Mouse (Mus musculus) cerebellum, postnatal 14 days (tissue): Measurements from ENCODE around the gene Tpst2.

ENCODE experiments used
- DNase-seq, 2 experiments: peaks; one replicate each; pipeline ENCODE4 v3.0.0; 2021; ENCODE audit warnings: mixed read lengths in 2 of 2

Tpst2 gene

DNA sequence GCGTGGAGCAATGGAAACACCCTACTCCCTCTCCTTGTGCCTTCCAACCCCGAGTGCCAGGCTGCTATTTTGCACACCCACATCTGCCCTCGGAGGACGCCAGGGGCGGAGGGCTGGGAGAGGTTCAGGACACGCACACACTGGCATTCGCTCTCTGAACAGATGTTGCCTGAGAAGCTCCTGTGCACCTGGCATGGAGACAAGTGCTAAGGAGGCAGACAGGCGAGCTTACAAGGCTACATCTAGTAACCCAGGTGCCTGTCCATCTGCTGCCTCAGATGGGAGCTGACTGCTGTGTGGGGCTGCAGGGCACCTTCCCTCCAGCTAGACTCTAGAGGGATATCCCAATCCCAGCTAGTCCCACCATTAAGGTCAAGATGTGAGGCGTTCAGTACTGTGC is 20.0 kb upstream of the Tpst2 start:
- DNase-seq = peak; percentile 56 to 59

DNA sequence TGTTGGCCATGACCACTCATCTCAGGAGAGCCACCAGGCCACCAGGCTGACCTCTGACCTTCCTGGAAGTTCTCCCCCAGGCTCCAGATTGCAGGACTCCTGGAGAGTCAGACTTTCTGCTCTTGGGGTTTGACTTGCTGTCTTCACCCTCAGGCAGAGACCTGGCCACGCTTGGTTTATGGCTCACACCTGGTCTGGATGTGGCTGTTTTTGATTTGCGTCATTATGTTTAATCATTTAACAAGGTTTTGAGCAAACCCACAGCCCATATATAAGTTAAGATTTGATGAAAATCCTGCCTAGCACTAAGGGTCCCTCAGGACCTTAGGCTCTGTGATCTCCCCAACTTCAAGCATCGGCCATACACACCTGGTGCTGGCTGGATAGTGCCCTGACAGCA is 18.6 kb upstream of the Tpst2 start:
- DNase-seq = no peak

DNA sequence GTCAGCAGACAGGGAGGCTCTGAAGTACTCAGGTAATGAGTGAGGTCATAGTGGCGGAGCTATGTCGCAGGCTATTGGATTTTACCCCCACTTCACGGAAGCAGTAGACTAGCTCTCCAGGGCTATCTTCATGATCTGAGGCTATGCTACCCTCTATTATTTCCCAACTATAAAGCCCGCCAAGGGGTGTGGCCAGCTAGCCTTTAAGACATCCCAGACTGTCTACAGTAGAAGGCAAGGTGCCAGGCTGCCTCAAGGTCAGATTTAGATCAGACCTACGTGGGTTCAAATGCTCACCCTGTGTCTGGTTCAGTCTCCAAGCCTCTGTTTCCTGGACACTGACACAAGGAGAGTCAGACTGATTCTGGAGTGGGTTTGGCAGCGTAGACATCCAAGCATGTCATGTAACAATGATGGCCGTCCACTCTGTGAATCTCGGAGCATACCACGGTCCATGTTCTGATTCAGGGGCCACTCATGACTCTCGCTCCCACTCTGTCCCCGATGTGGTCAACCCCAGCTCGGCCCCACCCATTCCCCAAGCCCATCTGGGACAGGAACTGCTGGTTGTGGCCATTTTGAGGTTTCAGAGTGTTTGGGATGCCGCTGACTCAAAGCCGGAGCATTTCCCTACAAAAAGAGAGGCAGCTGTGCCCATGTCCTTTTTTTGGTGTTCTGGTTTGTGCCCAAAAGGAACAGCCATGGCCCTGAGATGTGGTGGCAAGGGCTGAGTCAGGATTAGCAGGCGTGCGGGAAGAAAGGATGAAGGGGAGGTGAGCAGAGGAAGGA is 16.4 kb upstream of the Tpst2 start:
- DNase-seq = no peak

- DNase-seq = no peak
Measured at GRCm38 (mm10) chr5:112260818-112261217, 15.7 kb upstream of the Tpst2 start.

DNA sequence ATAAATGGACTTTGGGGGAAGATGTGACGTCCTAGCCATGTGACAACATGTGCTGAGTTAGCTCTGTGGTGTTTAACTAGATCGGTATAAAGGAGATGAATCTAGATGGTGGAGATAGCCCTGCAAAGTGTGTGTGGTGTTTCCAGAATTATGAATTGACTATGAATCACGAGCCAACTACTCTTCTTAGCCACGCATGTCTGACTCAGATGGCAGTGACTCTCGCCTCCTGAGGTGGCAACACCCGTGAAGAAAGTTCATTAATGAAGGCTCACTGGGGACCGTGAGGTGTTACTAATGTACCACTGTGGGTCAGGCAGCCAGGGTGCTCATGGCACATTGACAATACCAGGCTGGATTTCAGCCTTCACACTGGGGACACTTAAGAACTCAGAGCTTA is 12.4 kb upstream of the Tpst2 start:
- DNase-seq = no peak

DNA sequence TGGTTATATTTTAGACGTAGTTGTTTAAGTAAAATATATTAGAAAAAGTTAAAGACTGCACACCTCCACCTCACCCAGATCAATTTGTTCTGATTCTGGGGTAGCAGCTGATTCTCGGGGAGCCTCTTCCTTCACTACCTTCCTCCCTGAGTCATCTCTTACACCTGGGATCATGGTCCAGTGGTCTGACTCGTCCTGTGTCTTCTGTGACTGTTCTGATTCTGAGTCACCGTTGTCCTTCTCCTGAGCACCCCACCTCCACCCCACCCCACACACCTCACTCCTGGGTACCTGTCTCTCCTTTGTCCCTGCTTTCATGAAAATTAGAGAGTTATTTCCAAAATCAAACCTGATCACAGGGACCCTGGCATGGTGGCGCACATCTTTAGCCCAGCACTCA is 11.4 kb upstream of the Tpst2 start:
- DNase-seq = no peak

- DNase-seq = no peak
Measured at GRCm38 (mm10) chr5:112265515-112265914, 11.0 kb upstream of the Tpst2 start.

DNA sequence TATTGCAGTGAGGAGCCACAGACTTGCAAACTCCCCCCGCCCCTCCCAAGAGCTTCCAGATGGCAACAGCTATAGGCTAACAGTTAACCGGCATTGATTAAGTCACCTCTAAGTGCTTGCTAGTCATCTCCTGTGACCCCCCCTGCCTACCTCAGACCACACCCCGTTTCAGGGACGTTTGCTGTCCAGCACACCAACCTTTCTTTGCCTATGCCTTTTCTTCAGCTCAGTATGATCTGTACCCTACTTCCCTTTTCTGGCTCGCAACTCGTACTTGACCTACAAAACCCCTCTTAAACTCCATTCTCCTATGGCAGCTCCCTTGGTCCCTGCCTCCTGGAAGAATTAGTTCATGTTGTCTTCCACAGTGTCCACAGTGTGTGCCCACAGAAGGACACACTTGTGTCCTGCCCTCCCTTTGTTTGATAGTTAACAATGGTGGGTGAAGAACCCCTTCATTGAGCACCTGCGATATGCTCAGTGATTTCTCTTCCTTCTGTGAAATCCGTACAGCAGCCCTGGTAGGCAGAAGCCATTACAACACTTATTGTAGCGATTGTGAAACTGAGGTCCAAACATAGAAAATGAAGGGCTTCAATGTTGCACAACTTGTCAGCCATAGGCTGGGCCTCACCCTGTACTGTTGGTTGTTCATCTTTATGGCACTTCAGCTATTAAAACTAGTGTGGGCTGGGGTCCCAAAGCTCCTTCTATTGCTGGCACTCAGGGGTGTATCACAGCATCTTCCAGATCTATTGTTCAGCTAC is 10.3 kb upstream of the Tpst2 start:
- DNase-seq = no peak

- DNase-seq = peak; percentile 59 to 71
Measured at GRCm38 (mm10) chr5:112270764-112271541, 5.5 kb upstream of the Tpst2 start.

DNA sequence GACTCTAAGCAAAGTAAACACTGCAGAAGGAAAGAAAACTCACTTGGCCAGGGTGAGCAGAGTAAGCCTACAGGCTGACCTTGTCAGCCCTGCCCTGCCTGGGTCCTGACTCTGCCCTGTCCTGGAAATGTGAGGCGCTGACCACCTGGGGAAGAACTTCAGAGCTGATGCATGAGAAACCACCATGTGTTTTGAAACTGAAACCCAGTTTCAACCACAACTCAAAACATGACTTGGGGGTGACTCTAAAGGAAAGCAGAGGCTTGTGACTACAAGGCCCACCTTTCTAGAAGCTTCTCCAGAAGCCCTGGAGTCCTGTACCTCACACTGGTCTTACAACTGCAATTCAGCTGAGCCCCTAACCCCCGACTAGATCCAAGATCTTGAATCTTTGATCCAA is 3.6 kb upstream of the Tpst2 start:
- no peak for DNase-seq

DNA sequence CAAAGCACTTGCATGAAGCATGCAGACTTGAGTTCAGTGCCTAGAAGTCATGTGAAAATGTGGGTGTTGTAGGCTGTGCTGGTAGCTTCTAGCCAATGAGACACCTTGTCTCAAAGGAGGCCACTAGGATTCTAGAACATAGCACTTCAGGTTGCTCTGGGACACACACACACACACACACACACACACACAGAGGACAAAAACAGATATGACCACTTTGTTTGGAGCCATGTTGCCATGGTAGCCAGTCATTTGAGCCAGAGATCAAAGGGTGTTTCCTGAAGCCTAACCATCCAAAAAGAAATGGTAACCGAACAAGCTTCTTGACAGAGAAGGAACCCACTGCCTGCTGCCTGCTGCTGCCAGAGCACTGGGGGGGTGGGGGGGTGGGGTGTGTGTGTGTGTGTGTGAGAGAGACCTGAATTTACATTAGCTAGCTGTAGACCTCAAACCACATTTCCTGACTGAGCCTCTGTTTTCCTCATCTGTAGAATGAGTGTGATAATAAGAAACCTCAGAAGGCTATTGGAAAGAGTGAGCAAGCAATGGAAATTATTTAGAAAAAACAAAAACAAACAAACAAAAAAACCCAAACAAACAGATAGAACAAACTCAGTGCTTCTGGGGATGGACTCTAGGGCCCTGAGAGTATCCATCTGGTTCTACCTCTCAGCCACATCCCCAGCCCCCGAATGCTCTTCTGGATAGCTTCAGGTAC is 2.6 kb upstream of the Tpst2 start:
- DNase-seq = no peak

DNA sequence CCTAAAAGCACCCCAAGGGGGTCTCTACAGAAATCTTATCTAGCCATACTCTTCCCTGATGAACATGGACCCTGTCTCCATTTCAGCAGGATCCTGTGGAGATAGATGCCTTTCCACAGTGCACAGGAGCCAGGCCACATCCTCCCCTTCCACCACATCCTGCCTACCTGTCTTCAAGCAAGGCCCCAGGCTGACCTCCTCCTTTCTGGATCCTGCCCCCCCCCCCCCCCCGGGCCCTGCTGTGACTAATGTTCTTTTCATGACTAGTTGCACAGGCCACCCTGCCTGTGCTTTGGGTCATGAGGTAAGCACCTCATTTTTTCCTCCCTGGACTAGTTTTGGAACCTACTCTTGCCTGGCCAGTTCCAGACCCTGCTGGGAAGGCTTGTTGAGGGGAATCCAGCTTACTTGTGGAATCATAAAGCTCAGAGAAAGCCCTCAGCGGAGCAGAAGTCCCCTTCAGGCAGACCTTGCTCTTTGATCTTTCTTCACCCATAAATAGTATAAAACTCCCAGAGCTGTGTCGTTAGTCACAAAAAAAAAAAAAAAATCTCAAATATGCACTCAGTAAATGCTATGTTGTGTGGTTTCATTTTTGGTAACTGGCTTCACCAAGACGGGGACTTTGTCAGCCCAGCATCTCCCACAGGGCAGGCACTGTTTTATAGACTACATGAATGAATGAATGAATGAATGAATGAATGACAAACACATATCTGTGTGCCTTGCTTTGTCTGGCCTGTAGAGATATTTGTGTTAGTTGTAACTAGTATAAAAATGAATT is 1.3 kb upstream of the Tpst2 start:
- DNase-seq = no peak

DNA sequence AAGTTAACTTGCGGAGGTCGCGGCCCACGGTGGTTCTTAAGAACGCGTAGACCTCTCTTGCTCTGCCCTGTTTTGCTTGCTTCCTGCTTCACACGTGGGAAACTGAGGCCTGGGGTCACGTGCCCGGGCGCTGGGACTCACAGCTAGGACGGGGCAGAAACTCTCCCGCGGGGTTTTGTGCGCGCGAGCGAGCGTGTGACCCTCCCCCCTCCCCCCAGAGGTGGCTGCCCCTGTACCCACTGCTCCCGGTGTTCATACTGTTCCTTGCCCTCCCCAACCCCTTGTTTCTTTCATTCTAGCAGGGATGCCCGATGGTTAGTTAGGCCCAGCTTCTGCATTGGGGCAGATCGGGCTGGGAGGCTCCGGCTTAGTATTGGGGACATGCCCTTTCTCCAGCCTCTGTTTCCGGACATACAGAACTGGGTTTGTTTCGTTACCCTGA is 437 bp downstream of the Tpst2 start:
- DNase-seq = no peak

- no peak for DNase-seq
Measured at GRCm38 (mm10) chr5:112277906-112278470, 1.5 kb downstream of the Tpst2 start.

GRCm38 (mm10) chr5:112279181-112280021 is 2.9 kb downstream of the Tpst2 start:
- peak; percentile 47 to 51 for DNase-seq

GRCm38 (mm10) chr5:112280151-112280550 is 3.7 kb downstream of the Tpst2 start:
- no peak for DNase-seq

DNA sequence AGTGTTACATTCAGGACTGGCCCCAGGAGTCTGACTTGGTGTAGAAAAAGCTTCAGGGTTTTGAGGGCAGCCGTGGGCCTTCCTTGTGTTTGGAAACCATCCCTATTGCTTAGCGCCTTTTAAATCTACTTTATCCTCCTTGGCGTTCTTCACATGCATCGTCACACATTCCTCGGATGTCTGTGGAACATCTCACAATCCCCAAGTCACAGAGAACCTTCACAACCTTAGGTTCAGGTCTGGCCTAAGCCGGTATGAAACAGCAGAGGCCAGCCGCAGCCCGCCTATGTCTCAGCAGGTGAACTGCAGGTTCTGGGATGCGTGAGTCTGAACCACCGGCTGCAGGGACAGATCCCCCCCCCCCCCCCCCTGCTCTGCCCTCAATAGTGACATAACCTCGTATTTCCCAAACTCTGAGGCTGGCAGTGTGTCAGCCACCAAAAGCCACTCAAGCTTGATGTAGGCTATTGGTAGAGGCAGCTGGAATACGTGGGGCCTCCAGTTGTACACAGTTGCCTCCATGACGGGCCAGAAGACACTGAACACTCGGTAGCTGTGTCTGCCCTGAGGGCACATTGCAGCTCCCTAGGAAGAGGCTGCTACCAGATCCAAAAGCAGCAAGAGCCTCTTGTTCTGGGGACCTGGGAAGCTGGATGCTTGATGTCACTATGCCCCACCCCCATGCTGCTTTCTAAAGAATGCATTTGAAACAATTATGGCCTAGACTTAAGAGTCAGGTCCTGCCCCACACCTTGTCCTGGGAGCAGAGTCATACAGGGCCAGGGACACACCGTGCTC is 4.6 kb downstream of the Tpst2 start:
- DNase-seq = no peak

GRCm38 (mm10) chr5:112281676-112282075 is 5.2 kb downstream of the Tpst2 start:
- no peak for DNase-seq

GRCm38 (mm10) chr5:112282123-112282779 is 5.8 kb downstream of the Tpst2 start:
- peak in 1 of 2 experiments; percentile 60 for DNase-seq
